Mouse (Mus musculus) neural tube, embryonic 11.5 days (tissue): ENCODE results near the gene Ngrn. TPM values are rescaled to one million over a fixed set of nuclear protein-coding genes. Genes with fewer than 3 reads are reported as not detected.

Experiments used
- ATAC-seq: fragments of 200-750 bp; cut with Nextera tagmentation; 2 replicates; pipeline ENCODE4 v1.8.0; 2017; ENCODE audit warnings: moderate number of reproducible peaks, mild to moderate bottlenecking, moderate TSS enrichment, moderate library complexity; ENCODE audit not compliant: insufficient read depth, low FRiP score, low TSS enrichment
- DNase-seq: peaks from one replicate; pipeline ENCODE4 v3.0.0-alpha.2; 2015; ENCODE audit warnings: low spot score
- H3K27ac ChIP-seq: fragments of 300-500 bp; sonication (generic); 2 replicates; pipeline ENCODE4 v1.5.1; 2014; ENCODE audit warnings: low read depth, mild to moderate bottlenecking, low read length
- H3K27me3 ChIP-seq: fragments of 300-500 bp; sonication (generic); 2 replicates; pipeline ENCODE4 v1.6.1; 2014; ENCODE audit warnings: mild to moderate bottlenecking, low read length, mixed read lengths; ENCODE audit not compliant: control insufficient read depth, insufficient read depth
- H3K36me3 ChIP-seq: fragments of 300-500 bp; sonication (generic); 2 replicates; pipeline ENCODE4 v1.6.1; 2014; ENCODE audit warnings: mild to moderate bottlenecking, low read length, moderate library complexity, mixed read lengths; ENCODE audit not compliant: control insufficient read depth, insufficient read depth
- H3K4me1 ChIP-seq: fragments of 300-500 bp; sonication (generic); 2 replicates; pipeline ENCODE4 v1.6.1; 2014; ENCODE audit warnings: low read length, mixed read lengths; ENCODE audit not compliant: control insufficient read depth, insufficient read depth
- H3K4me2 ChIP-seq: fragments of 300-500 bp; sonication (generic); 2 replicates; pipeline ENCODE4 v1.6.1; 2014; ENCODE audit warnings: low read depth, mild to moderate bottlenecking, moderate library complexity
- H3K4me3 ChIP-seq: fragments of 300-500 bp; sonication (generic); 2 replicates; pipeline ENCODE4 v1.5.1; 2014; ENCODE audit warnings: low read depth, low read length
- H3K9ac ChIP-seq: fragments of 300-500 bp; sonication (generic); 2 replicates; pipeline ENCODE4 v1.6.1; 2014; ENCODE audit warnings: mild to moderate bottlenecking, low read length
- H3K9me3 ChIP-seq: fragments of 300-500 bp; sonication (generic); 2 replicates; pipeline ENCODE4 v1.6.1; 2016; ENCODE audit warnings: low read length; ENCODE audit not compliant: control insufficient read depth
- WGBS: fragments of 180-500 bp; shearing (Covaris S2); extraction: QIAGEN DNeasy Blood & Tissue Kit; methylation state at CpG from one replicate; pipeline ENCODE4 v1.1.7; 2014; 5-methylcytosine and 5-hydroxymethylcytosine counted together
- polyA plus RNA-seq: library from polyadenylated mRNA; unstranded; fragments of >200 nt; fragmentation: Nextera tagmentation; extraction: Ambion mirVana; gene quantifications from 2 replicates; pipeline ENCODE4 v1.2.1, GENCODE M21; 2014

Gene Ngrn
- polyA plus RNA-seq, 1 experiment from 2014 or later: 42.9 TPM

GRCm38 (mm10) chr7:80284391-80284790 is 23.4 kb downstream of the Ngrn start:
- 91% methylated on average over 5 of the region's 5 CpGs for WGBS
- H3K9me3 ChIP-seq: no peaks in the 10 kb centered on the region
- no peaks in the 10 kb centered on the region for H3K4me1 ChIP-seq
- H3K27ac ChIP-seq: no peak overlapping the region
- peaks cover 12% of the 10 kb centered on the region for H3K36me3 ChIP-seq
- no peaks in the 10 kb centered on the region for H3K27me3 ChIP-seq
- ATAC-seq (no peak), DNase-seq (no peak)
- no peak overlapping the region for H3K4me2 ChIP-seq
- H3K9ac ChIP-seq: no peak overlapping the region
- no peak overlapping the region for H3K4me3 ChIP-seq

GRCm38 (mm10) chr7:80285725-80286124 is 24.7 kb downstream of the Ngrn start:
- Histone ChIP-seq H3K9ac (no peak overlapping the region), H3K27ac (no peak overlapping the region), H3K9me3 (no peaks in the 10 kb centered on the region), H3K4me2 (no peak overlapping the region), H3K4me3 (no peak overlapping the region), H3K27me3 (no peaks in the 10 kb centered on the region), H3K36me3 (peaks cover 12% of the 10 kb centered on the region), H3K4me1 (no peaks in the 10 kb centered on the region)
- 91% methylated on average over 6 of the region's 6 CpGs for WGBS
- no peak for ATAC-seq
- DNase-seq: no peak

GRCm38 (mm10) chr7:80287736-80288135 is 26.7 kb downstream of the Ngrn start:
- no peaks in the 10 kb centered on the region for H3K27me3 ChIP-seq
- H3K9me3 ChIP-seq: no peaks in the 10 kb centered on the region
- H3K9ac ChIP-seq: no peak overlapping the region
- ATAC-seq (no peak), DNase-seq (no peak)
- H3K4me1 ChIP-seq: no peaks in the 10 kb centered on the region
- no peak overlapping the region for H3K27ac ChIP-seq
- peaks cover 12% of the 10 kb centered on the region for H3K36me3 ChIP-seq
- no peak overlapping the region for H3K4me2 ChIP-seq
- no peak overlapping the region for H3K4me3 ChIP-seq
- 82% methylated on average over 10 of the region's 10 CpGs for WGBS

- DNase-seq: peak; percentile 99
- H3K9me3 ChIP-seq: no peaks in the 10 kb centered on the region
- peaks cover 9% of the 10 kb centered on the region for H3K4me1 ChIP-seq
- H3K36me3 ChIP-seq: no peaks in the 10 kb centered on the region
- peak within 1 kb of the TSS; percentile 64 for H3K27ac ChIP-seq
- H3K27me3 ChIP-seq: no peaks in the 10 kb centered on the region
- WGBS: under 1% methylated on average over 52 of the region's 52 CpGs
- H3K9ac ChIP-seq: peak within 1 kb of the TSS; percentile 80
- peak within 1 kb of the TSS; percentile 67 for H3K4me2 ChIP-seq
- peak within 1 kb of the TSS; percentile 90 for H3K4me3 ChIP-seq
- peak; percentile 96 for ATAC-seq
Observed at GRCm38 (mm10) chr7:80294062-80294763, 33.2 kb downstream of the Ngrn start, which contains the start of gene Prc1. Prc1 (plus strand) TSS chr7:80294450.

GRCm38 (mm10) chr7:80294764-80295648 is 34.0 kb downstream of the Ngrn start:
- no peaks in the 10 kb centered on the region for H3K27me3 ChIP-seq
- peak; percentile 52 for ATAC-seq
- peak overlapping the region; percentile 67 for H3K4me2 ChIP-seq
- DNase-seq: peak; percentile 48
- H3K4me3 ChIP-seq: peak overlapping the region; percentile 90
- no peaks in the 10 kb centered on the region for H3K9me3 ChIP-seq
- peaks cover 9% of the 10 kb centered on the region for H3K4me1 ChIP-seq
- H3K9ac ChIP-seq: peak overlapping the region; percentile 80
- peak overlapping the region; percentile 64 for H3K27ac ChIP-seq
- H3K36me3 ChIP-seq: no peaks in the 10 kb centered on the region
- 9% methylated on average over 37 of the region's 37 CpGs for WGBS

- no peak overlapping the region for H3K27ac ChIP-seq
- ATAC-seq (no peak), DNase-seq (no peak)
- no peaks in the 10 kb centered on the region for H3K9me3 ChIP-seq
- peaks cover 9% of the 10 kb centered on the region for H3K4me1 ChIP-seq
- 0 out of 2 replicates have a peak overlapping the region, but pooled peaks have one; percentile 3 for H3K4me2 ChIP-seq
- H3K27me3 ChIP-seq: no peaks in the 10 kb centered on the region
- H3K9ac ChIP-seq: no peak overlapping the region
- WGBS: 95% methylated on average over 6 of the region's 6 CpGs
- no peak overlapping the region for H3K4me3 ChIP-seq
- H3K36me3 ChIP-seq: peaks cover 2% of the 10 kb centered on the region; the same call in 1 of the 2 replicates
Observed at GRCm38 (mm10) chr7:80296462-80296861, 35.4 kb downstream of the Ngrn start.

- Histone ChIP-seq H3K36me3 (peaks cover 6% of the 10 kb centered on the region), H3K9me3 (no peaks in the 10 kb centered on the region), H3K4me1 (peaks cover 9% of the 10 kb centered on the region), H3K4me3 (no peak overlapping the region), H3K9ac (no peak overlapping the region), H3K4me2 (no peak overlapping the region), H3K27ac (no peak overlapping the region), H3K27me3 (no peaks in the 10 kb centered on the region)
- DNase-seq: no peak
- ATAC-seq: no peak
- WGBS: 87% methylated on average over 3 of the region's 3 CpGs
Observed at GRCm38 (mm10) chr7:80297041-80297440, 36.0 kb downstream of the Ngrn start.

GRCm38 (mm10) chr7:80298754-80299153 is 37.7 kb downstream of the Ngrn start:
- no peak for DNase-seq

More at GRCm38 (mm10) chr7:80298754-80299153, 37.7 kb downstream of the Ngrn start:
- Histone ChIP-seq H3K4me1 (peaks cover 9% of the 10 kb centered on the region), H3K4me2 (no peak overlapping the region), H3K9ac (no peak overlapping the region), H3K9me3 (no peaks in the 10 kb centered on the region), H3K27ac (no peak overlapping the region), H3K36me3 (peaks cover 6% of the 10 kb centered on the region), H3K4me3 (no peak overlapping the region), H3K27me3 (no peaks in the 10 kb centered on the region)
- no peak for ATAC-seq
- 95% methylated on average over 4 of the region's 4 CpGs for WGBS
